Mouse (Mus musculus): ENCODE measurements at regions not wholly inside any gene's neighbourhood (a gene's known extent, or its start where the extent isn't known, plus 50 kb on each side); places are given as distances from the start of the nearest gene placed in this dataset.
A peak's percentile ranks its signal among the peaks of the same experiment; 100 is the strongest.

- no peak overlapping the region for H3K4me2 ChIP-seq (ENCODE audit: low read depth, low read length)
- no peaks in the 10 kb centered on the region for H3K4me1 ChIP-seq (ENCODE audit: insufficient read depth)
- H3K4me3 ChIP-seq (ENCODE audit: low read depth, low read length), result no peak overlapping the region
- DNase-seq (no peak), ATAC-seq (no peak)
- H3K27me3 ChIP-seq (ENCODE audit: insufficient read depth, low read length), result no peaks in the 10 kb centered on the region
- TF ChIP-seq CTCF (IDR thresholded peaks at IDR 0.05; ENCODE audit: low read depth) (no peak), EP300 (IDR thresholded peaks at IDR 0.05; ENCODE audit: low read depth) (no peak)
- no peaks in the 10 kb centered on the region for H3K9me3 ChIP-seq (ENCODE audit: low read length)
- 54% methylated on average over 1 of the region's 1 CpGs for WGBS (ENCODE audit: insufficient replicate concordance)
- H3K9ac ChIP-seq (replicated peaks), result no peak overlapping the region
- no peaks in the 10 kb centered on the region for H3K36me3 ChIP-seq (replicated peaks; ENCODE audit: insufficient read depth, low read length)
- no peak overlapping the region for H3K27ac ChIP-seq (ENCODE audit: low read depth)
These were observed 343.0 kb downstream of the Dad1 start for GRCm38 (mm10) chr14:53910871-53911270.

- H3K36me3 ChIP-seq (replicated peaks; ENCODE audit: insufficient read depth, low read length), result no peaks in the 10 kb centered on the region
- no peak overlapping the region for H3K4me2 ChIP-seq (ENCODE audit: low read depth, low read length)
- no peak overlapping the region for H3K4me3 ChIP-seq (ENCODE audit: low read depth, low read length)
- 31% methylated on average over 3 of the region's 3 CpGs for WGBS (ENCODE audit: insufficient replicate concordance)
- DNase-seq (no peak), ATAC-seq (no peak)
- no peaks in the 10 kb centered on the region for H3K9me3 ChIP-seq (ENCODE audit: low read length)
- TF ChIP-seq EP300 (IDR thresholded peaks at IDR 0.05; ENCODE audit: low read depth) (no peak), CTCF (IDR thresholded peaks at IDR 0.05; ENCODE audit: low read depth) (no peak)
- H3K9ac ChIP-seq (replicated peaks), result no peak overlapping the region
- no peak overlapping the region for H3K27ac ChIP-seq (ENCODE audit: low read depth)
- H3K27me3 ChIP-seq (ENCODE audit: insufficient read depth, low read length), result no peaks in the 10 kb centered on the region
- H3K4me1 ChIP-seq (ENCODE audit: insufficient read depth), result no peaks in the 10 kb centered on the region
These were observed 349.3 kb downstream of the Dad1 start for GRCm38 (mm10) chr14:53904578-53904977.

GRCm38 (mm10) chr14:53901103-53901502, 352.8 kb downstream of the Dad1 start:
- TF ChIP-seq CTCF (IDR thresholded peaks at IDR 0.05; ENCODE audit: low read depth) (0 out of 2 replicates have a peak, but pooled peaks have one; percentile 7), EP300 (IDR thresholded peaks at IDR 0.05; ENCODE audit: low read depth) (no peak)
- no peaks in the 10 kb centered on the region for H3K4me1 ChIP-seq (ENCODE audit: insufficient read depth)
- no peak overlapping the region for H3K9ac ChIP-seq (replicated peaks)
- ATAC-seq, result no peak
- H3K4me3 ChIP-seq (ENCODE audit: low read depth, low read length), result no peak overlapping the region
- H3K9me3 ChIP-seq (ENCODE audit: low read length), result no peaks in the 10 kb centered on the region
- H3K36me3 ChIP-seq (replicated peaks; ENCODE audit: insufficient read depth, low read length), result no peaks in the 10 kb centered on the region
- 45% methylated on average over 1 of the region's 1 CpGs for WGBS (ENCODE audit: insufficient replicate concordance)
- H3K4me2 ChIP-seq (ENCODE audit: low read depth, low read length), result no peak overlapping the region
- H3K27me3 ChIP-seq (ENCODE audit: insufficient read depth, low read length), result no peaks in the 10 kb centered on the region
- H3K27ac ChIP-seq (ENCODE audit: low read depth), result no peak overlapping the region
- no peak for DNase-seq

- no peak overlapping the region for H3K9ac ChIP-seq (replicated peaks)
- TF ChIP-seq EP300 (IDR thresholded peaks at IDR 0.05; ENCODE audit: low read depth), result no peak
- peak; percentile 36 for TF ChIP-seq CTCF (IDR thresholded peaks at IDR 0.05; ENCODE audit: low read depth)
- WGBS (ENCODE audit: insufficient replicate concordance), result 14% methylated on average over 3 of the region's 3 CpGs
- no peaks in the 10 kb centered on the region for H3K27me3 ChIP-seq (ENCODE audit: insufficient read depth, low read length)
- no peak overlapping the region for H3K27ac ChIP-seq (ENCODE audit: low read depth)
- no peak for DNase-seq
- no peak for ATAC-seq
- no peaks in the 10 kb centered on the region for H3K9me3 ChIP-seq (ENCODE audit: low read length)
- no peaks in the 10 kb centered on the region for H3K36me3 ChIP-seq (replicated peaks; ENCODE audit: insufficient read depth, low read length)
- H3K4me1 ChIP-seq (ENCODE audit: insufficient read depth), result no peaks in the 10 kb centered on the region
- no peak overlapping the region for H3K4me3 ChIP-seq (ENCODE audit: low read depth, low read length)
- H3K4me2 ChIP-seq (ENCODE audit: low read depth, low read length), result no peak overlapping the region
These were observed 372.6 kb downstream of the Dad1 start for GRCm38 (mm10) chr14:53881304-53881703.

GRCm38 (mm10) chr14:53876581-53876980, 377.3 kb downstream of the Dad1 start:
- Histone ChIP-seq H3K27me3 (ENCODE audit: insufficient read depth, low read length) (no peaks in the 10 kb centered on the region), H3K9ac (replicated peaks) (no peak overlapping the region), H3K4me1 (ENCODE audit: insufficient read depth) (no peaks in the 10 kb centered on the region), H3K36me3 (replicated peaks; ENCODE audit: insufficient read depth, low read length) (no peaks in the 10 kb centered on the region), H3K27ac (ENCODE audit: low read depth) (no peak overlapping the region), H3K4me3 (ENCODE audit: low read depth, low read length) (no peak overlapping the region), H3K9me3 (ENCODE audit: low read length) (no peaks in the 10 kb centered on the region), H3K4me2 (ENCODE audit: low read depth, low read length) (no peak overlapping the region)
- TF ChIP-seq CTCF (IDR thresholded peaks at IDR 0.05; ENCODE audit: low read depth) (no peak), EP300 (IDR thresholded peaks at IDR 0.05; ENCODE audit: low read depth) (no peak)
- 66% methylated on average over 7 of the region's 7 CpGs for WGBS (ENCODE audit: insufficient replicate concordance)
- DNase-seq, result no peak
- no peak for ATAC-seq

GRCm38 (mm10) chr14:53875736-53876135, 378.2 kb downstream of the Dad1 start:
- Histone ChIP-seq H3K4me3 (ENCODE audit: low read depth, low read length) (no peak overlapping the region), H3K9me3 (ENCODE audit: low read length) (no peaks in the 10 kb centered on the region), H3K27me3 (ENCODE audit: insufficient read depth, low read length) (no peaks in the 10 kb centered on the region), H3K4me2 (ENCODE audit: low read depth, low read length) (no peak overlapping the region), H3K9ac (replicated peaks) (no peak overlapping the region), H3K36me3 (replicated peaks; ENCODE audit: insufficient read depth, low read length) (no peaks in the 10 kb centered on the region), H3K27ac (ENCODE audit: low read depth) (no peak overlapping the region), H3K4me1 (ENCODE audit: insufficient read depth) (no peaks in the 10 kb centered on the region)
- WGBS (ENCODE audit: insufficient replicate concordance), result 52% methylated on average over 6 of the region's 6 CpGs
- DNase-seq, result no peak
- no peak for TF ChIP-seq EP300 (IDR thresholded peaks at IDR 0.05; ENCODE audit: low read depth)
- TF ChIP-seq CTCF (IDR thresholded peaks at IDR 0.05; ENCODE audit: low read depth), result no peak
- ATAC-seq, result no peak

- H3K27me3 ChIP-seq (ENCODE audit: insufficient read depth, low read length), result no peaks in the 10 kb centered on the region
- no peak overlapping the region for H3K27ac ChIP-seq (ENCODE audit: low read depth)
- ATAC-seq (no peak), DNase-seq (no peak)
- H3K4me1 ChIP-seq (ENCODE audit: insufficient read depth), result no peaks in the 10 kb centered on the region
- no peaks in the 10 kb centered on the region for H3K36me3 ChIP-seq (replicated peaks; ENCODE audit: insufficient read depth, low read length)
- WGBS (ENCODE audit: insufficient replicate concordance), result 74% methylated on average over 7 of the region's 7 CpGs
- H3K4me2 ChIP-seq (ENCODE audit: low read depth, low read length), result no peak overlapping the region
- H3K9ac ChIP-seq (replicated peaks), result no peak overlapping the region
- H3K9me3 ChIP-seq (ENCODE audit: low read length), result no peaks in the 10 kb centered on the region
- TF ChIP-seq CTCF (IDR thresholded peaks at IDR 0.05; ENCODE audit: low read depth), result no peak
- TF ChIP-seq EP300 (IDR thresholded peaks at IDR 0.05; ENCODE audit: low read depth), result no peak
- H3K4me3 ChIP-seq (ENCODE audit: low read depth, low read length), result no peak overlapping the region
These were observed 406.9 kb downstream of the Dad1 start for GRCm38 (mm10) chr14:53847049-53847448.
